Mouse (Mus musculus) left cerebral cortex, adult 9 months (tissue): ENCODE results near the gene Il23r.

Source experiments
- DNase-seq, 2 experiments: peaks; one replicate each; pipeline ENCODE4 v3.0.0; 2022; ENCODE audit warnings: low spot score in 2 of 2

The Il23r gene

DNA sequence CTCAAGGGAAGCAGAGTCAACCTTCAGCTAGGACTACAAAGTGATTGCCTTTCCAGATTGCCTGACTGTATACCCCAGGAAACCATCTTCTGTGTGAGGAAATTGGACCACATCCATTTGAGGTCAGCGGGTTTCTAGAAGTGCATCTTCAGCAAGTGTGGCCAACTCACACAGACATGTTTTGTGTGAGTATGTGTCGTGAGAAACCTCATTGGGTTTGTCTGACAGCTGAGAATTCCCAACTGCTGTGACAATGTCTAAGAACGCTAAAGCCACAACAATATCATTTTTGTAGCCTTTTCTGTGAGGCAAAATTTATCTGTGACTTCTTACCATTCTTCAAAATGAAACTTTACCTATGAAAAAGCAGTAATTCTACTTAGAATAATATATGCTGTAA, 59.8 kb downstream of the Il23r start:
- DNase-seq: no peak

DNA sequence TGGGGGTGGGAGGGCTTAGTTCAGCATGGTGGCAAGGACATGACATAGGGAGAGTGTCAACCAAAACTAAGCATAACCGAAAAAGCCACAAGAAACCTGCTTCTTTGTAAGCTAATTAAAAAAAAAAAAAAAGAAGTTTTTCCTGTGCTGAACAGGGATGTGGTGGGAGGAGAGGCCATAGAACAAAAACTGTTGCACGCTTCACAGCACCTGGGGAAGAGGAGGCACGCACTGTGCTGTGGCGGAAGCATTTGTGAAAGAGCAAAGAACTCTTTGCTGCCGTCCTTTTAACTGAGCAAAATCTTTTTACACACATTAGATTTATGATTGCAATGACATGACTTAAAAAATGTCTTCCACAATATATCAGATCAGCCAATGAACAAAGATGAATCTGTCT, 69.9 kb downstream of the Il23r start:
- no peak for DNase-seq

DNA sequence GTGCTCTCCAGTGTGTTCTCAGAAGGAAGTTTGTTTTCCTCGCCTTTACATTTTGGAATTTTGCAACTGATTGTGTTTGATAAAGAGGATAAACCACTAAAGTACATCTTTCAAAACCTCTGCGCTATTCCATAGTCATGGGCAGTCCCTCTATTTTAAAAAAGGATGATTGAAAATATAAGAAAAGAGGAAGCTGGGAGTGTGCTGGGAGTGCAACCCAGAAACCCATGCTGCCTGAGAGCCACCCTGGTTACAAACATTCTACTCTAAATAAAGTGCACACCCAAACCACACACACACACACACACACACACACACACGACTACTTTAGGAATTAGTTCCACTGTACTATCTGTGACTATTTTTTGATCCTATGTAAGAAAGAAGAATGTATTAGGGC, 75.1 kb downstream of the Il23r start:
- DNase-seq: no peak

DNA sequence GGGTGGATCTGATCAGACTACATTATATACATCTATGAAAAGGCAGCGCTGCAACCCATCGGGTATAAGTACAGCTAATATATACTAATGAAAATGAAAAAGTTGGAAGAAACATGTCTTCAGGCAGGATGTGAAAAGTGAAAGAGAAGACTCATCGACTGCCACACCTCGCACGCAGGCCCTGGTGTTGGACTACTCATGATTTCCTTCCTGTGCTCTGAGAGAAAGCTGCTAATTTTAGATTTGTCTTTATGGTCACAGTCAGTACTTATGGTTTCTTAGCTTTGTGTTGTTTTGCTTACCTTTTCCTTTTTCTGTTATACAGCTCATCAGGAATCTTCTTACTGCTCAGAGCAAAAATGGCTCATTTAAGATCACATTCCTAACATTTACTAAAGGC, 76.4 kb downstream of the Il23r start:
- DNase-seq: no peak

DNA sequence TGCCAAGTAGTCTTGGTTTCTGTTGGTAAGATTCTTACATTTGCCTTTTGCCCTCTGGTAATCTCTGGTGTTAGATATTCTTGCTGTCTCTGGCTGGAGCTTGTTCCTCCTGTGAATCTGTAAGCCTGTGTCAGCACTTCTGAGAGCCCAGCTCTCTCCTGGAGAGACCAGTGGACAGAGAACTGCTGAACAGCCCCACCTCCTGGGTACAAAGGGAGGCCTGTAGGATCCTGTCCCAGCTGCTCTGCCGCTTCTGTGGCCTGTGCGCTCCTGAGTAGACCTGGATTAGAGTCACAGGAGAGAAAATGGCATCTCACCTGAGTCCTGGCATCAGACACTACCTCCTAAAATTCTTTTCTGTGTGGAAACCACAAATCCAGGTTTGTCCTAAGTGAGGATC, 78.3 kb downstream of the Il23r start:
- DNase-seq: no peak

DNA sequence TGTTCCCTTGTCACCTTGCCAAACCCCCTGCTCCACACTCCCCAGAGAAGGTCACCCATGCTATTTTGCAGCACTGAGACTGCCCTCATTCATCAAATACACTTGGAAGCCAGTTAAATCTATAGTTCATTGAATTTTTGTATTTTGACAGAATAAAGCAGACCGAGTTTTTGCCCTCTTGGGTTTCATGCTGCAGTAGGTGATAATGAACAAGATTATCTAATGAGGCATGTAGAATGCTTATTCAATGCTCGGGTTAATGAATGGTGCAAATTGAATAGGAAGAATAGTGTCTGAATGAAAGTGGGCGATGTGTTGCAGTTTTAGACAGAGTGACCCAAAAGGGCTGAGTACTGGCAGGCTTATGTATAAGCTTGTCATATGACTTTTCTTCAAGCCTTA, 86.4 kb downstream of the Il23r start:
- DNase-seq: no peak

DNA sequence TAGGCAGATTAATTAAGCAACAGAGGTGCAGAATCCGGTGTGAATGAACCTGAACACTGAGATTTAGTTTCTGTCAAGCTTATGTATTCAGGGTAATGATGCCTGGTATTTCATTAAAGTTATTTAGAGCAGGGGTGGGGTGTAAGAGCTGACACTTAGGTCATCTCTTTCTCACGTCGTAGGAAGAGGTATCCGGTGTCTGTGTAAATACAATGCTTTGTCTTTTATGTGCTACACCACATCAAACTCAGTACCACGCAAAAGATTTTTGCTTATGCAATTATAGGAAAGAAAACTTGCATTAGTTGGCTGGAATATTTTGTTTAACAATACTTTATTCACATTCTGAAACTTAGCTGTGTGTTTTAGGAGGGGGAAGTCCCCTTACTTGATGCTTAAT, 92.1 kb downstream of the Il23r start:
- DNase-seq: no peak

DNA sequence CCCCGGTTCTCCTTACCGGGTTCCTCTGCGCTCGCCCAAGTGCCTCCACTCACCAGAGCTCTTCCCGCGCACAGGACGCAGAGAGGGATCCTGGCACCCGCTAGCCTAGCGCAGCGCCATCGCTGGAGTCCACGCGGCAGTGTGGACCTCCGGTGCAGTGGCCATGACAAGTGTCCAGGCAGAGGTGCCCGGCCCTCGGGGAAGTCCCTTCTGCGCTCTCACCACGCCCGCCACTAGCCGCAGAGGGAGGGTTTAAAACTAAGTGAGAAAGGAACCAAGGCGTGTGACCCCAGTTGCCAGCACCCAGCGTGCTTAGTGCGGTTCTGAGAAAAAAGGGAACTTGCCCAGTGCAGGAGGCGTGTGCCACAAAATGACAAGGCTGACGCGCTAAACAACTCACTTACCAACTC, 115.7 kb downstream of the Il23r start, which contains the start of gene Il12rb2:
Gene Il12rb2 (minus strand): TSS at position 207 of the 410 bp plus-strand sequence.
- peak in 1 of 2 experiments; percentile 3 for DNase-seq
